9 mouse cellular contexts compared by ENCODE assay signal in genomic region chr15:85673506-85673905, GRCm38 (mm10).
DNase-seq lines count a peak whose midpoint lies in the region; ATAC-seq lines count a peak whose summit lies in the region.
"Had no signal": no experiment of that assay in that cellular context is flagged by ENCODE, and none has a peak within 500 bp of the region (broad histone marks: within the 10 kb centered on the region; RNA-seq: fewer than 3 reads in every experiment).

No protein-coding gene starts in this region.

- DNase-seq in kidney, adult 11 months, result no peak
- peak; percentile 33 for DNase-seq in MN1 (ENCODE audit: low spot score)
- no peak for DNase-seq in spleen, adult 12 weeks (ENCODE audit: low spot score)
- no peak for DNase-seq in urinary bladder, postnatal 10 days (ENCODE audit: low spot score)
- DNase-seq in adipocyte (ENCODE audit: low spot score), result no peak

- H3K4me3 ChIP-seq in kidney, embryonic 16.5 days (ENCODE audit: low read length), result peak overlapping the region; percentile 91
- H3K4me3 ChIP-seq in brown adipose tissue, adult 24 weeks (ENCODE audit: insufficient read depth, low read depth, low read length), result peak overlapping the region; percentile 74
- peak overlapping the region; percentile 78 for H3K4me3 ChIP-seq in limb, embryonic 15.5 days
- H3K4me3 ChIP-seq: erythroblast, embryonic 14.5 days had no signal

- H3K36me3 ChIP-seq in kidney, embryonic 16.5 days (ENCODE audit: insufficient read depth, low read length), result peaks cover 20% of the 10 kb centered on the region
- peaks cover 11% of the 10 kb centered on the region; the same call in 1 of the 2 replicates for H3K36me3 ChIP-seq in limb, embryonic 15.5 days

- H3K4me1 ChIP-seq in kidney, embryonic 16.5 days (ENCODE audit: insufficient read depth, low read length), result peaks cover 63% of the 10 kb centered on the region
- peaks cover 18% of the 10 kb centered on the region for H3K4me1 ChIP-seq in brown adipose tissue, adult 24 weeks (ENCODE audit: control insufficient read depth, insufficient read depth, insufficient read length, low read length)
- peaks cover 65% of the 10 kb centered on the region for H3K4me1 ChIP-seq in limb, embryonic 15.5 days

- no peaks in the 10 kb centered on the region for H3K27me3 ChIP-seq in kidney, embryonic 16.5 days (ENCODE audit: insufficient read depth, low read length)
- H3K27me3 ChIP-seq in limb, embryonic 15.5 days, result no peaks in the 10 kb centered on the region

- H3K27ac ChIP-seq in kidney, embryonic 16.5 days (ENCODE audit: low read length), result no peak overlapping the region
- peak overlapping the region; percentile 75 for H3K27ac ChIP-seq in brown adipose tissue, adult 24 weeks (replicated peaks; ENCODE audit: low read depth, low read length)
- H3K27ac ChIP-seq in limb, embryonic 15.5 days, result no peak overlapping the region

- H3K9me3 ChIP-seq in kidney, embryonic 16.5 days (ENCODE audit: low read length), result no peaks in the 10 kb centered on the region
- no peaks in the 10 kb centered on the region for H3K9me3 ChIP-seq in limb, embryonic 15.5 days

- 69% methylated on average over 9 of the region's 9 CpGs for WGBS in kidney, embryonic 16.5 days
- WGBS in limb, embryonic 15.5 days, result 56% methylated on average over 9 of the region's 9 CpGs

- ATAC-seq in kidney, embryonic 16.5 days (ENCODE audit: low FRiP score, low TSS enrichment), result no peak
- ATAC-seq in limb, embryonic 15.5 days (ENCODE audit: insufficient number of reproducible peaks, low FRiP score, low TSS enrichment, low read depth), result no peak

- peak overlapping the region; percentile 58 for H3K9ac ChIP-seq in kidney, embryonic 16.5 days (replicated peaks; ENCODE audit: low read length)
- H3K9ac ChIP-seq in limb, embryonic 15.5 days, result peak overlapping the region; percentile 23; the same call in 1 of the 2 replicates

- peak overlapping the region; percentile 58 for H3K4me2 ChIP-seq in kidney, embryonic 16.5 days (replicated peaks; ENCODE audit: low read depth, low read length)
- H3K4me2 ChIP-seq in limb, embryonic 15.5 days, result peak overlapping the region; percentile 85
